Mouse (Mus musculus): ENCODE data around the gene Adam10. TPM values are rescaled to one million over a fixed set of nuclear protein-coding genes. Genes with fewer than 3 reads are reported as not detected.

Adam10 gene
- total and polyA plus RNA-seq, 2 experiments from 2014 or later = 17.2 to 39.6 TPM

GRCm38 (mm10) chr9:70800588-70801315 lies 122.0 kb downstream of the Adam10 start:
- TF ChIP-seq CTCF (IDR thresholded peaks at IDR 0.05) = peak; percentile 27
- ATAC-seq (ENCODE audit: low FRiP score) = no peak; the same call in 1 of the 2 replicates
- Histone ChIP-seq H3K36me3 (ENCODE audit: insufficient read depth, low read length) (no peaks in the 10 kb centered on the region), H3K9me3 (ENCODE audit: low read length) (no peaks in the 10 kb centered on the region), H3K4me3 (ENCODE audit: low read depth, low read length) (no peak overlapping the region), H3K27me3 (ENCODE audit: insufficient read depth, low read length) (no peaks in the 10 kb centered on the region), H3K4me1 (ENCODE audit: insufficient read depth, low read length) (0 out of 2 replicates have a peak, but pooled peaks cover 7% of the 10 kb centered on the region), H3K9ac (replicated peaks; ENCODE audit: low read length, poor library complexity, severe bottlenecking) (no peak overlapping the region), H3K4me2 (ENCODE audit: low read depth, low read length, poor library complexity, severe bottlenecking) (no peak overlapping the region), H3K27ac (ENCODE audit: low read depth, low read length) (no peak overlapping the region)
- peak; percentile 56 for DNase-seq (ENCODE audit: low spot score)
- 43% methylated on average over 8 of the region's 8 CpGs for WGBS

DNA sequence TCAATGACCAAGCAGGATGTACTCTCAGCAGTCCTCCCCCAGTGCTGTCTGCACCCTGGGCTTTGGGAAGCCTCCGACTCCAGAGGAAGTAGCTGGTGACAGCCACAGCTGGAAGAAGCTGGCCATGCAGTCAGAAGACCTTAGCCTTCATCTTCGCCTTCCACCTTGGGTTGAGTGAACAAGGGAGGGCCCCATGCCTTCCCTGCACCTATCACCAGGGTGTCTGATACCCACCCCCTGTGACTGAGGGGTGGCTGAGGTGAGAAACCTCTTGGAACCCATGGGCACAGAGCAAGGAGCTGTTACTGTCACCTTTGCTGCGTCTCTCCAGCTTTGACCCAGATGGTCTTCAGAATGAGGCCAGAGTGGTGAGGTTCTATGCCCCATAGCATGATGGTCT lies 123.0 kb downstream of the Adam10 start:
- 98% methylated on average over 3 of the region's 3 CpGs for WGBS
- Histone ChIP-seq H3K36me3 (ENCODE audit: insufficient read depth, low read length) (no peaks in the 10 kb centered on the region), H3K9me3 (ENCODE audit: low read length) (no peaks in the 10 kb centered on the region), H3K4me3 (ENCODE audit: low read depth, low read length) (no peak overlapping the region), H3K27ac (ENCODE audit: low read depth, low read length) (no peak overlapping the region), H3K4me1 (ENCODE audit: insufficient read depth, low read length) (0 out of 2 replicates have a peak, but pooled peaks cover 7% of the 10 kb centered on the region), H3K9ac (replicated peaks; ENCODE audit: low read length, poor library complexity, severe bottlenecking) (no peak overlapping the region), H3K27me3 (ENCODE audit: insufficient read depth, low read length) (no peaks in the 10 kb centered on the region), H3K4me2 (ENCODE audit: low read depth, low read length, poor library complexity, severe bottlenecking) (no peak overlapping the region)
- DNase-seq (ENCODE audit: low spot score) (no peak), ATAC-seq (ENCODE audit: low FRiP score) (no peak)
- TF ChIP-seq CTCF (IDR thresholded peaks at IDR 0.05) = no peak

DNA sequence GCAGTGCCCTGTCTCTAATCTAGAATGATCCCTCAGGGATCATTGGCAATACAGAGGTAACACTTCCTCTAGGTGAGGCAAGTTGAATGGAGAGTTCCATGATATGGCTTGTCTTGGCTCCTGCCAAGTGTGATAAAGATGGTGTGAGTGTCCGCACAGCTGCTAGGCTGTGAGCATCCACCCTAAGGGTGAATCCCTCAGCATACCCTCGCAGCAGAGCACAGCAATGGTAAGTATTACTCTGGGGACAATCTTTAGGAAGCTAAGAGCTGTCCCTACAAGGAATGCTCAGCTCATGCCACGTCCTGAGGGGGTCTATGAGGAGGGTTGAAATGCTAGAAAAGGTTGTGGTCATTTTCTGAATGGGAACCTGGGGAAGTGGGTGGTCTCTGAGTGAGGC lies 124.0 kb downstream of the Adam10 start:
- ATAC-seq (ENCODE audit: low FRiP score) = no peak
- no peak for TF ChIP-seq CTCF (IDR thresholded peaks at IDR 0.05)
- WGBS = 83% methylated on average over 3 of the region's 3 CpGs

DNA sequence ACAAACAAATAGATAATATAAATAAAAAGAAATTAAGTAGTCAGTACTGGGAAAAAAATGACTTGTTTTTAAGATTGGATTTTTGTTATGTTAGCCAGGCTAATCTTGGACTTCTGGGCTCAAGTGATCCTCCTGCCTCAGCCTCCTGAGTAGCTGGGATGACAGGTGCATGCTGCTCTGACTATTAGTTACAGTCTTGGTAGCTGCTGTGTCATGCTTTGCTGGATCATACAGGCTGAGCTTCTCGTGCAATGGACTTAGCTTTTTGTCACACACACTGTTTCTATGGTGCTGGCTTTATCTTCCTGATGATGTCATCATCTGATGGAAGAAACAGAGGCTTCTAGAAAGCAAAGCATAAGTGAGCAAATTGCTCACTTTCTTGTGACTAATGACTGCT lies 127.3 kb downstream of the Adam10 start:
- no peak for ATAC-seq (ENCODE audit: low FRiP score)
- H3K9ac ChIP-seq (replicated peaks; ENCODE audit: low read length, poor library complexity, severe bottlenecking) = no peak overlapping the region
- H3K4me2 ChIP-seq (ENCODE audit: low read depth, low read length, poor library complexity, severe bottlenecking) = no peak overlapping the region
- no peak overlapping the region for H3K4me3 ChIP-seq (ENCODE audit: low read depth, low read length)
- no peak overlapping the region for H3K27ac ChIP-seq (ENCODE audit: low read depth, low read length)
- no peaks in the 10 kb centered on the region for H3K27me3 ChIP-seq (ENCODE audit: insufficient read depth, low read length)
- H3K36me3 ChIP-seq (ENCODE audit: insufficient read depth, low read length) = no peaks in the 10 kb centered on the region
- H3K4me1 ChIP-seq (ENCODE audit: insufficient read depth, low read length) = no peaks in the 10 kb centered on the region
- 50% methylated on average over 1 of the region's 1 CpGs for WGBS
- TF ChIP-seq CTCF (IDR thresholded peaks at IDR 0.05) = no peak
- H3K9me3 ChIP-seq (ENCODE audit: low read length) = no peaks in the 10 kb centered on the region
- DNase-seq (ENCODE audit: low spot score) = no peak

More for the DNA sequence above, 124.0 kb downstream of the Adam10 start:
- Histone ChIP-seq H3K27ac (ENCODE audit: low read depth, low read length) (no peak overlapping the region), H3K27me3 (ENCODE audit: insufficient read depth, low read length) (no peaks in the 10 kb centered on the region), H3K4me3 (ENCODE audit: low read depth, low read length) (no peak overlapping the region), H3K9me3 (ENCODE audit: low read length) (no peaks in the 10 kb centered on the region), H3K36me3 (ENCODE audit: insufficient read depth, low read length) (no peaks in the 10 kb centered on the region), H3K4me2 (ENCODE audit: low read depth, low read length, poor library complexity, severe bottlenecking) (no peak overlapping the region), H3K9ac (replicated peaks; ENCODE audit: low read length, poor library complexity, severe bottlenecking) (no peak overlapping the region), H3K4me1 (ENCODE audit: insufficient read depth, low read length) (0 out of 2 replicates have a peak, but pooled peaks cover 7% of the 10 kb centered on the region)
- DNase-seq (ENCODE audit: low spot score) = no peak

GRCm38 (mm10) chr9:70807714-70808113 lies 128.9 kb downstream of the Adam10 start:
- ATAC-seq (ENCODE audit: low FRiP score) (no peak), DNase-seq (ENCODE audit: low spot score) (no peak)
- H3K4me3 ChIP-seq (ENCODE audit: low read depth, low read length) = no peak overlapping the region
- 81% methylated on average over 11 of the region's 11 CpGs for WGBS
- no peak overlapping the region for H3K4me2 ChIP-seq (ENCODE audit: low read depth, low read length, poor library complexity, severe bottlenecking)
- no peaks in the 10 kb centered on the region for H3K27me3 ChIP-seq (ENCODE audit: insufficient read depth, low read length)
- no peaks in the 10 kb centered on the region for H3K36me3 ChIP-seq (ENCODE audit: insufficient read depth, low read length)
- no peaks in the 10 kb centered on the region for H3K9me3 ChIP-seq (ENCODE audit: low read length)
- no peak overlapping the region for H3K9ac ChIP-seq (replicated peaks; ENCODE audit: low read length, poor library complexity, severe bottlenecking)
- no peaks in the 10 kb centered on the region for H3K4me1 ChIP-seq (ENCODE audit: insufficient read depth, low read length)
- TF ChIP-seq CTCF (IDR thresholded peaks at IDR 0.05) = no peak
- no peak overlapping the region for H3K27ac ChIP-seq (ENCODE audit: low read depth, low read length)

DNA sequence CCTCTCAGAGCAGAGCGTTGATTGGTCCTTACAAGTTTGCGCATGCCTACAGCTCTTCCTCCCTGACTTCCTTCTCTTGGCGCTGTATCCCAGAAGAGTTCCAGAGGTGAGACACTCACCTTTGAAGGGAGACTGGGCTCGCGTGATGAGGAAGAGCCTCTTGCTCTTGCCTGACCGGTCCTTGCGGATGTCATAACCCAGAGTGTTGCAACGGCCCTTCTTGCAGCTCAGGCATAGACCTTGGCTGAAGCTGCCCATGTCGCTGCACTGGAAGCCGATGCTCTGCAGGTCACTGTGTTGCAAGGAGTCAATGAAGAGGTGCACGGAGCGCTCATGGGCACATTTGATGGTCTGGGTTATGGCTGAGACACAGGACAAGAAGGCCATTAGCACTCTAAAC lies 133.8 kb downstream of the Adam10 start:
- WGBS = 95% methylated on average over 12 of the region's 12 CpGs
- Histone ChIP-seq H3K9me3 (ENCODE audit: low read length) (no peaks in the 10 kb centered on the region), H3K36me3 (ENCODE audit: insufficient read depth, low read length) (no peaks in the 10 kb centered on the region), H3K27ac (ENCODE audit: low read depth, low read length) (no peak overlapping the region), H3K4me2 (ENCODE audit: low read depth, low read length, poor library complexity, severe bottlenecking) (no peak overlapping the region), H3K9ac (replicated peaks; ENCODE audit: low read length, poor library complexity, severe bottlenecking) (no peak overlapping the region), H3K4me1 (ENCODE audit: insufficient read depth, low read length) (peaks cover 3% of the 10 kb centered on the region; the same call in 1 of the 2 replicates), H3K27me3 (ENCODE audit: insufficient read depth, low read length) (no peaks in the 10 kb centered on the region), H3K4me3 (ENCODE audit: low read depth, low read length) (no peak overlapping the region)
- DNase-seq (ENCODE audit: low spot score) = no peak
- ATAC-seq (ENCODE audit: low FRiP score) = no peak
- no peak for TF ChIP-seq CTCF (IDR thresholded peaks at IDR 0.05)

All from midbrain, postnatal 0 days (tissue).